Mouse (Mus musculus): ENCODE data around the gene Kif6.

GRCm38 (mm10) chr17:49729856-49730255 lies 114.9 kb downstream of the Kif6 start:
- TF ChIP-seq CTCF (conservative IDR thresholded peaks at IDR 0.05; ENCODE audit: low read length): no peak
- TF ChIP-seq NANOG (IDR thresholded peaks at IDR 0.05; ENCODE audit: borderline replicate concordance, low read length): no peak

Data from E14TG2a.4 (cell line).